Mouse (Mus musculus) small intestine, adult 2 months (tissue): ENCODE measurements around the gene Rhot1. TPM values are rescaled to one million over a fixed set of nuclear protein-coding genes. Genes with fewer than 3 reads are reported as not detected.
"Not testable (repeated sequence)": the region's sequence is repeated elsewhere in the genome, so short reads cannot be mapped to it uniquely, and the experiment has no call there.

ENCODE experiments used
- H3K27ac ChIP-seq: fragments of 200-500 bp; 2 replicates; pipeline ENCODE4 v1.5.1; 2012; ENCODE audit warnings: low read depth, low read length, control low read depth, inconsistent platforms; ENCODE audit not compliant: insufficient read depth
- H3K27me3 ChIP-seq: fragments of 200-500 bp; 2 replicates; pipeline ENCODE4 v1.6.1; 2012; ENCODE audit warnings: mild to moderate bottlenecking, moderate library complexity, low read length, inconsistent platforms; ENCODE audit not compliant: control insufficient read depth, insufficient read depth
- H3K36me3 ChIP-seq: fragments of 200-500 bp; 2 replicates; pipeline ENCODE4 v1.6.1; 2012; ENCODE audit warnings: mild to moderate bottlenecking, low read length, control low read depth, inconsistent platforms; ENCODE audit not compliant: control insufficient read depth, insufficient read depth
- H3K4me1 ChIP-seq: fragments of 200-500 bp; 2 replicates; pipeline ENCODE4 v1.6.1; 2012; ENCODE audit warnings: low read length, inconsistent platforms, mixed read lengths; ENCODE audit not compliant: control insufficient read depth, insufficient read depth, insufficient read length
- H3K4me3 ChIP-seq: fragments of 200-500 bp; 2 replicates; pipeline ENCODE4 v1.5.1; 2012; ENCODE audit warnings: low read depth, mild to moderate bottlenecking, control low read depth, inconsistent platforms, low read length, moderate library complexity
- CTCF ChIP-seq: fragments of 200-500 bp; IDR thresholded peaks from 2 replicates; pipeline ENCODE4 v1.5.1; 2012; ENCODE audit warnings: low read depth, mild to moderate bottlenecking, control low read depth, inconsistent platforms, low read length, moderate library complexity, mixed read lengths; ENCODE audit not compliant: insufficient replicate concordance, insufficient read length; ENCODE audit errors: extremely low read depth
- POLR2A ChIP-seq: fragments of 200-500 bp; IDR thresholded peaks from 2 replicates; pipeline ENCODE4 v1.6.1; 2012; ENCODE audit warnings: low read depth, mild to moderate bottlenecking, control low read depth, inconsistent platforms, low read length, moderate library complexity
- WGBS: fragments of 180-500 bp; shearing (Covaris S2); methylation state at CpG from one replicate; pipeline ENCODE4 v1.1.7; 2018; 5-methylcytosine and 5-hydroxymethylcytosine counted together
- polyA plus RNA-seq: library from polyadenylated mRNA; depleted of rRNA; stranded (reverse); fragments of >200 nt; gene quantifications from 2 replicates; pipeline ENCODE4 v1.2.3, GENCODE M21; 2012

Rhot1 gene
- polyA plus RNA-seq, 1 experiment = 3.0 TPM

DNA sequence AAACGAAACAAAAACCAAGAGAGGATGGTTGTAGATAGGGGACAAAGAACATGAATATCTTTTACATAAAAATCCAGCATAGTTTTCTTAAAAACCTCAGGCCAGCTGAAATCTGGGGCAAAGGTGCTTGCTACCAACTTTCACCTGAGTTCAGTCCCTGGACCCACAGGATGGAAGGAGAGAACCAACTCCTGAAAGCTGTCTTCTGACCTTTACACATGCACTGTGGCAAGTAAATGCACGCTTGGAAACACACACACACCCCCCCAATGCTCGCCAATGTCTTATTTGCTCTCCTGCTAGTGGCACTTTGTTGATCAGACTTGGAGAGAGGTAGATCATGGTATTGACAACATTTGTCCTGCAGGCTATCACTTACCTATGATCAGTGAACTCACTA lies 6.5 kb downstream of the Rhot1 start:
- H3K4me1 ChIP-seq = no peaks in the 10 kb centered on the region
- H3K27me3 ChIP-seq = no peaks in the 10 kb centered on the region
- TF ChIP-seq POLR2A = no peak
- TF ChIP-seq CTCF = no peak
- H3K4me3 ChIP-seq = no peak overlapping the region
- 67% methylated on average over 3 of the region's 3 CpGs for WGBS
- H3K27ac ChIP-seq = no peak overlapping the region
- peaks cover 9% of the 10 kb centered on the region for H3K36me3 ChIP-seq

DNA sequence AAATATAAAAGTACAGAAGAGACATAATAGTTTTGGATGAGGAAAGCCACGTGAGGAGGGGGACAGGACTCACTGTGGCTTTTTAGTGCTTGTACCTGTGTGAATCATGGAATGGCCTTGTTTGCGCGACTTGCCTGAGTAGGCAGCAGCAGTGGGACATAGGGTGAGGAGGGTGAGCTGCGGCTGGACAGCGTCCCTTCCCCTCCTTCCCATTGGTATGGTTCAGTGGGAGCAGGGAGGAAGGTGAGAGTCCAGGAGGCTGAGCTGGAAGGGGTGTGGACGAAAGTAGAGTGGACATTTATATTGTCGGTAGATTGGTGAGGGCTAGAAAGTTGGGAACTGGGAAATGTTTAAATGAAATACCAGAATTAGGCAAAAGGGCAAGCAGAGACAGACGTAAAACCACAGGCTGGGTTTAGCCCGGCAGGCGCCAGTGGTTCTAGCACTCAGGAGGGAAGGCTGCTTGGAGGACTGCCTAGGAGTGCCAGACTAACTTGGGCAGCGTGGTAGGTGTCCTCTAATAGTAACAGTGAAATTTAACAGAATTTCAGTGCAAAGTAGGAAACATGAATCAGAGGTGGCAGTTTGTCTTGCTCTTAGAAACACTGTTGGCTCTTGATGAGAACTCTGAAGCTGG lies 10.0 kb downstream of the Rhot1 start:
- Histone ChIP-seq H3K4me1 (no peaks in the 10 kb centered on the region), H3K36me3 (peaks cover 16% of the 10 kb centered on the region), H3K27ac (no peak overlapping the region), H3K27me3 (no peaks in the 10 kb centered on the region), H3K4me3 (no peak overlapping the region)
- TF ChIP-seq POLR2A (no peak), CTCF (no peak)
- 83% methylated on average over 11 of the region's 11 CpGs for WGBS

DNA sequence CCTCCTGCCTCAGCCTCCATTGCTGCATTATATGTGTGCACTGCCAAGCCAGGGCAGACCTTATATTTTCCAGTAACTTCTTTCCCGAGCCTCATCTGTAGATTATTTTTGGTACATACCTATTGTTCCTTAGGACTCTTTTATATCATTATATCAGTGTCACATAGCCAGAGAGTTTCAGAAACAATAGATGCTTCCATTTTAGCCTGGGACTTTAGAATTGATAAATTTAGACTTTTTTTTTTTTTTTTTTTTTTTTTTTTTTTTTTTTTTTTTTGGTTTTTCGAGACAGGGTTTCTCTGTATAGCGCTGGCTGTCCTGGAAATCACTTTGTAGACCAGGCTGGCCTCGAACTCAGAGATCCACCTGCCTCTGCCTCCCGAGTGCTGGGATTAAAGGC lies 21.2 kb downstream of the Rhot1 start:
- H3K4me1 ChIP-seq, H3K27ac ChIP-seq, H3K4me3 ChIP-seq, H3K27me3 ChIP-seq: not testable (repeated sequence)
- 81% methylated on average over 5 of the region's 5 CpGs for WGBS
- peaks cover 35% of the 10 kb centered on the region for H3K36me3 ChIP-seq

DNA sequence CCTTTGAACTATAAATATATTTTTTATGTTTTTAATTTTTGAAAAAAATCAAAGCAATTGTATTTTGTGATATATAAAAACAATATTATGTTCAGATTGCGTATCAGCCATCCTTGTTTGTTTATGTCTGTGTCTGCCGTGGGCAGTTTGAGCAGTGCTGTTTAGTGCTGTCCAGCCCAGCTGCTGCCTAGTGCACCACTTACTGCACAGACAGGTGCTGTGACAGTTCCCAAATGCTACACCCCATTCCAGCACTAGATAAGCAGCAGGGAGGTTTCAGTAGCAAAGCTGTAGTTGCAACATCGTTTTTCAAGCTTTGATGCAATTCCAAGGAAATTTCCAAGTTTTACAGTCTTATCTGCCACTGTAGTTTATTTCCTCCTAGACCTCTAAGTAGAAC lies 28.5 kb downstream of the Rhot1 start:
- no peaks in the 10 kb centered on the region for H3K4me1 ChIP-seq
- H3K36me3 ChIP-seq = peaks cover 39% of the 10 kb centered on the region
- no peak for TF ChIP-seq POLR2A
- TF ChIP-seq CTCF = no peak
- H3K27ac ChIP-seq = no peak overlapping the region
- no peaks in the 10 kb centered on the region for H3K27me3 ChIP-seq
- 69% methylated on average over 3 of the region's 3 CpGs for WGBS
- H3K4me3 ChIP-seq = no peak overlapping the region

DNA sequence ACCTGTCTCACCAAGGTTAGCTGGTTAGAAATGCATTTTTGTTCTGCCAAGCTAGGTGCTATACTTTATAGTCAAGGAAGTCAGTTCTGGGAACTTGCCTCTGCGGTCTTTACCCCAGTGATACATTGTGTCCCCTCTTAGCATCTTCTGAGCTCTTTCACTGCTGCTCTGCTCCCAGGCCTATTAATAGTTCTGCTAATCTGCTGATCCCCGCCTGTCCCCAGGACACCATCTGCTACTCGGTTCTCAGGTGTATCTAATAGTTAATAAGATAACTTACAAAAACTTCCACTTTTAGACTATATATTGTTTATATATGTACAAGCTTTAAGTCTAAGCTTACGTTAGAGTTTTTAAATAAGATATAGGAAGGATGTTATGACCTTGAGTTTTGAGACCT lies 29.5 kb downstream of the Rhot1 start:
- Histone ChIP-seq H3K4me1 (no peaks in the 10 kb centered on the region), H3K27me3 (no peaks in the 10 kb centered on the region), H3K4me3 (no peak overlapping the region), H3K27ac (no peak overlapping the region), H3K36me3 (peaks cover 44% of the 10 kb centered on the region)
- 93% methylated on average over 4 of the region's 4 CpGs for WGBS
- TF ChIP-seq CTCF (no peak), POLR2A (no peak)

DNA sequence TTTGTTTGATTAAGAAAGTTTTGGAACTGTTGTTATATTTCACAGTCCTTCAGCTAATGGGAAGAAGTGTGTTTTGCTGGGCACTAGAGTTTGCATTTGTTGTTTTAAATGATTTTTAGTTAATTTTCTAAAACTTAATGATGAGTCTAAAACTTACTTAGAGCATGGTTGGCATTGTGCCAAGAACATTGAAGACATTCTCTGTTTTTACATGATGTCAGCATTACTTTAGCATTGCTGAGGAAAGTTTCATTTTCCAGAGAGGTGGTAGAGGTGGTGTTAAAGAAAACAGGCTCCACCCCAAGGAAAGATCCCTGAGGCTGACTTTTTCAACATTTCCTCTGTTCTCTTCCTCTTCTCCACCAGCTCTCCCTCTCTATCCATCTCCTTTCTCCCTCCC lies 38.2 kb downstream of the Rhot1 start:
- Histone ChIP-seq H3K27me3 (no peaks in the 10 kb centered on the region), H3K4me3 (no peak overlapping the region), H3K27ac (no peak overlapping the region), H3K36me3 (peaks cover 63% of the 10 kb centered on the region), H3K4me1 (no peaks in the 10 kb centered on the region)
- no peak for TF ChIP-seq POLR2A

DNA sequence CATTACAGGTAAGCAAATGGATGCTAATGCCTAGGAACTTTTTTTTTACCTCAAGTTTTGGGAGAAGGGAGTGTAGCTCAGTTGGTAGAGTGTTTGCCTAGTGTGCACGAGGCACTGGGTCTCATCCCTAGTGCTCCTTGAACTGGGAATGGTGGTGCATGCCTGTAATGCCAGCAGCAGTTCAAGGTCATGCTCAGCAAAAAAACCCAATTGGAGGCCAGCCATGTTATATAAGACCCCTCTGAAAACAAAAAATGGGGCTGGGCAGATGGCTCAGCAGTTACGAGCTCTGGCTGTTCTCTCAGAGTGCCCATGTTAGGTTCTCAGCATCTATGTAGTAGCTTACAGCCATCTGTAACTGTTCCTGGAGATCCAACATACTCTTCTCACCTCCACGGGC lies 39.7 kb downstream of the Rhot1 start:
- Histone ChIP-seq H3K27me3 (no peaks in the 10 kb centered on the region), H3K27ac (no peak overlapping the region), H3K36me3 (peaks cover 59% of the 10 kb centered on the region), H3K4me3 (no peak overlapping the region), H3K4me1 (no peaks in the 10 kb centered on the region)
- TF ChIP-seq CTCF (no peak), POLR2A (no peak)
- WGBS = 91% methylated on average over 3 of the region's 3 CpGs

DNA sequence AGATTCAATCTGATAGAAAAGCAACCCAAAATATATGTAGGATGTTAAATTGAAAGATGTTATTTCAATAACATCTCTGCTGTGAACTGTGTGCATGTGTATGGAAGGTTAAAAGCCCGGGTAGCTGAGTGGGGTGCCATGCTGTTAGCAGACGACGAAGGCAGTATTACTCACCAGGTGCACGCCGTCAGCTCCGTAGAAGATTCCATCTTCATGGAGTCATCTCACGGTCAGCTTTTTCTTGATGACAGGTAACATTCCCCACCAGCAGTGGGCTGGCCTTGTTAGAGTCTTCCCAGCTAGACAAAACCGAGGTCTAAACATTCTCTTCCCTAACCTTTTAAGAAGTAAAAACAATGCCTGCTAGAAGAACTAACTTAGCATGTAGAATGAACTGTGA lies 55.3 kb downstream of the Rhot1 start:
- WGBS = 93% methylated on average over 8 of the region's 8 CpGs
- peaks cover 32% of the 10 kb centered on the region for H3K36me3 ChIP-seq
- H3K4me1 ChIP-seq = no peaks in the 10 kb centered on the region
- no peaks in the 10 kb centered on the region for H3K27me3 ChIP-seq
- H3K4me3 ChIP-seq = no peak overlapping the region
- TF ChIP-seq CTCF (no peak), POLR2A (no peak)
- H3K27ac ChIP-seq = no peak overlapping the region
